Comparison of ENCODE assay signal across 8 mouse cellular contexts in genomic region chr4:101292028-101292735, GRCm38 (mm10). TPM values are rescaled to one million over a fixed set of nuclear protein-coding genes. Genes with fewer than 3 reads are reported as not detected.
A peak's percentile ranks its signal among the peaks of the same experiment; 100 is the strongest.
DNase-seq lines count a peak whose midpoint lies in the region; ATAC-seq and TF ChIP-seq lines count a peak whose summit lies in the region.

No protein-coding gene starts in this region.

- WGBS in forebrain, embryonic 14.5 days: 2% methylated on average over 41 of the region's 41 CpGs
- WGBS in lung, adult 2 months: 3% methylated on average over 41 of the region's 41 CpGs
- WGBS in neural tube, embryonic 15.5 days: 2% methylated on average over 41 of the region's 41 CpGs

- ATAC-seq in forebrain, embryonic 14.5 days: peak; percentile 55
- ATAC-seq in neural tube, embryonic 15.5 days (ENCODE audit: low FRiP score): peak; percentile 63; the same call in 1 of the 2 replicates

- no peak for TF ChIP-seq POLR2A in ES-Bruce4 (IDR thresholded peaks at IDR 0.05; ENCODE audit: insufficient read depth, low read length)
- TF ChIP-seq POLR2A in lung, adult 2 months (IDR thresholded peaks at IDR 0.05; ENCODE audit: borderline replicate concordance, extremely low read depth, low read depth, low read length): peak; percentile 86; the same call in 1 of the 2 replicates

- no peaks in the 10 kb centered on the region for H3K36me3 ChIP-seq in ES-Bruce4 (ENCODE audit: control insufficient read depth, insufficient read depth, low read length, poor library complexity, severe bottlenecking)
- H3K36me3 ChIP-seq in forebrain, embryonic 14.5 days (ENCODE audit: control insufficient read depth, insufficient read depth, low read length): no peaks in the 10 kb centered on the region
- H3K36me3 ChIP-seq in neural tube, embryonic 15.5 days: no peaks in the 10 kb centered on the region

- H3K4me1 ChIP-seq in ES-Bruce4 (ENCODE audit: control insufficient read depth, insufficient read depth, low read length): no peaks in the 10 kb centered on the region
- 0 out of 2 replicates have a peak, but pooled peaks cover 5% of the 10 kb centered on the region for H3K4me1 ChIP-seq in forebrain, embryonic 14.5 days (ENCODE audit: control insufficient read depth, insufficient read depth, low read length)
- H3K4me1 ChIP-seq in lung, adult 2 months (ENCODE audit: control insufficient read depth, insufficient read depth, low read length): peaks cover 3% of the 10 kb centered on the region; the same call in 1 of the 2 replicates
- peaks cover 18% of the 10 kb centered on the region for H3K4me1 ChIP-seq in neural tube, embryonic 15.5 days

- peak overlapping the region; percentile 56 for H3K4me3 ChIP-seq in ES-Bruce4 (ENCODE audit: low read depth, low read length)
- peak overlapping the region; percentile 36 for H3K4me3 ChIP-seq in forebrain, embryonic 14.5 days (ENCODE audit: low read depth, low read length)
- peak overlapping the region; percentile 76 for H3K4me3 ChIP-seq in lung, adult 2 months (replicated peaks; ENCODE audit: extremely low read depth, low read depth, low read length)
- H3K4me3 ChIP-seq in neural tube, embryonic 15.5 days (replicated peaks): peak overlapping the region; percentile 39

- peak; percentile 49 for DNase-seq in cerebellum, adult 11 months
- peak; percentile 60 for DNase-seq in forebrain, embryonic 14.5 days (ENCODE audit: low spot score)
- DNase-seq in heart, postnatal 14 days: peak; percentile 92 to 94
- DNase-seq in layer of hippocampus, adult 18-20 months (ENCODE audit: low spot score in 2 of 2): peak; percentile 63 to 82
- DNase-seq in lung, adult 2 months: peak; percentile 84
- DNase-seq in thymus, adult 18-20 months: peak; percentile 75 to 76

- H3K9ac ChIP-seq in ES-Bruce4 (ENCODE audit: low read depth, poor library complexity, severe bottlenecking): peak overlapping the region; percentile 13
- H3K9ac ChIP-seq in forebrain, embryonic 14.5 days (ENCODE audit: low read length): peak overlapping the region; percentile 53
- H3K9ac ChIP-seq in neural tube, embryonic 15.5 days (replicated peaks): peak overlapping the region; percentile 27

- TF ChIP-seq EP300 in ES-Bruce4 (IDR thresholded peaks at IDR 0.05; ENCODE audit: insufficient read depth, low read depth, low read length): no peak

- no peak overlapping the region for H3K27ac ChIP-seq in ES-Bruce4 (ENCODE audit: insufficient read depth, low read length)
- H3K27ac ChIP-seq in forebrain, embryonic 14.5 days (ENCODE audit: low read depth, low read length): no peak overlapping the region
- no peak overlapping the region for H3K27ac ChIP-seq in neural tube, embryonic 15.5 days (replicated peaks)

- TF ChIP-seq CTCF in ES-Bruce4 (IDR thresholded peaks at IDR 0.05; ENCODE audit: low read depth, low read length): no peak
- TF ChIP-seq CTCF in lung, adult 2 months (IDR thresholded peaks at IDR 0.05; ENCODE audit: insufficient read depth, low read length): no peak

- intact Hi-C loops in heart, postnatal 14 days (cut with DNase I): loop anchor here (5.0 kb wide), 1 partner anchor 60 kb away; no protein-coding TSS in a partner anchor

- no peaks in the 10 kb centered on the region for H3K9me3 ChIP-seq in ES-Bruce4 (replicated peaks; ENCODE audit: control insufficient read depth, insufficient read depth, low read length, poor library complexity, severe bottlenecking)
- no peaks in the 10 kb centered on the region for H3K9me3 ChIP-seq in forebrain, embryonic 14.5 days (replicated peaks; ENCODE audit: control insufficient read depth, low read length)
- no peaks in the 10 kb centered on the region for H3K9me3 ChIP-seq in neural tube, embryonic 15.5 days (replicated peaks)

- H3K27me3 ChIP-seq in ES-Bruce4 (ENCODE audit: control insufficient read depth, insufficient read depth, low read length, poor library complexity, severe bottlenecking): no peaks in the 10 kb centered on the region
- peaks cover 11% of the 10 kb centered on the region for H3K27me3 ChIP-seq in forebrain, embryonic 14.5 days (replicated peaks; ENCODE audit: control insufficient read depth, insufficient read depth, low read length)
- peaks cover 39% of the 10 kb centered on the region for H3K27me3 ChIP-seq in neural tube, embryonic 15.5 days (replicated peaks)

- peak overlapping the region; percentile 64 for H3K4me2 ChIP-seq in forebrain, embryonic 14.5 days (ENCODE audit: low read length)
- H3K4me2 ChIP-seq in neural tube, embryonic 15.5 days: peak overlapping the region; percentile 72

RNA-seq across cellular contexts. Expression of gene Jak1, which starts 27.1 kb away (rescaled TPM):
- 55.9 and 57.3 TPM in 2 replicates for polyA plus RNA-seq in ES-Bruce4 (2011; ENCODE audit: insufficient read depth, insufficient read length, low read depth, missing spikeins)
- 43.6 and 58.5 TPM in 2 replicates for polyA plus RNA-seq in forebrain, embryonic 14.5 days (2014; fragmentation: Nextera tagmentation; extraction: Ambion mirVana)
- 10 to 100 TPM; 74.9 to 79.6 TPM for total RNA-seq in heart, postnatal 14 days (2021)
- 100 to 1,000 TPM; 126 to 137 TPM for total RNA-seq in layer of hippocampus, adult 18-20 months (2021)
- polyA plus RNA-seq in lung, adult 2 months (2012; rRNA removed): 45.2 and 55.1 TPM in 2 replicates
- polyA plus RNA-seq in neural tube, embryonic 15.5 days (2015; fragmentation: Nextera tagmentation; extraction: Ambion mirVana): 85.2 and 95.6 TPM in 2 replicates
